Mouse (Mus musculus) liver, embryonic 14.5 days (tissue): ENCODE measurements at regions not wholly inside any gene's neighbourhood (a gene's known extent, or its start where the extent isn't known, plus 50 kb on each side); places are given as distances from the start of the nearest gene placed in this dataset.

Experiments used
- ATAC-seq: fragments of 200-750 bp; cut with Nextera tagmentation; 2 replicates; pipeline ENCODE4 v1.8.0; 2017; ENCODE audit warnings: moderate number of reproducible peaks, mild to moderate bottlenecking, moderate library complexity; ENCODE audit not compliant: insufficient read depth
- DNase-seq, 3 experiments: peaks; one replicate each; pipeline ENCODE4 v3.0.0-alpha.2; 2012 to 2013; ENCODE audit warnings: low read depth in 3 of 3, low spot score in 3 of 3
- H3K27ac ChIP-seq: fragments of 300-500 bp; sonication (generic); 2 replicates; pipeline ENCODE4 v1.5.1; 2014; ENCODE audit warnings: moderate library complexity, mild to moderate bottlenecking, control low read depth, inconsistent platforms
- H3K27me3 ChIP-seq: fragments of 300-500 bp; sonication (generic); 2 replicates; pipeline ENCODE4 v1.6.1; 2014; ENCODE audit warnings: mild to moderate bottlenecking, low read length, moderate library complexity; ENCODE audit not compliant: control insufficient read depth, insufficient read depth
- H3K36me3 ChIP-seq: fragments of 300-500 bp; sonication (generic); replicated peaks from 2 replicates; pipeline ENCODE4 v1.6.1; 2014; ENCODE audit warnings: low read depth; ENCODE audit not compliant: control insufficient read depth, insufficient read depth
- H3K4me1 ChIP-seq, 2 experiments: fragments of 200-500 bp in 1 of 2; fragments of 300-500 bp in 1 of 2; sonication (generic) in 1 of 2; replicated peaks; 2 replicates each; pipeline ENCODE4 v1.6.1; 2012 to 2014; ENCODE audit warnings: antibody characterized with exemption in 1 of 2, inconsistent platforms in 1 of 2, low read length in 1 of 2; ENCODE audit not compliant: control insufficient read depth in 2 of 2, insufficient read depth in 2 of 2
- H3K4me2 ChIP-seq: fragments of 300-500 bp; sonication (generic); 2 replicates; pipeline ENCODE4 v1.6.1; 2014; ENCODE audit warnings: low read depth, mild to moderate bottlenecking, control low read depth, moderate library complexity
- H3K4me3 ChIP-seq, 2 experiments: fragments of 200-500 bp in 1 of 2; fragments of 300-500 bp in 1 of 2; sonication (generic) in 1 of 2; 2 replicates each; pipeline ENCODE4 v1.5.1; 2012 to 2014; ENCODE audit warnings: low read depth in 2 of 2, low read length in 2 of 2, mild to moderate bottlenecking in 2 of 2, control low read depth in 1 of 2, inconsistent platforms in 1 of 2, moderate library complexity in 1 of 2; ENCODE audit not compliant: insufficient read depth in 1 of 2
- H3K9ac ChIP-seq: fragments of 300-500 bp; sonication (generic); replicated peaks from 2 replicates; pipeline ENCODE4 v1.6.1; 2014; ENCODE audit warnings: mild to moderate bottlenecking, control low read depth, moderate library complexity
- H3K9me3 ChIP-seq: fragments of 300-500 bp; sonication (generic); 2 replicates; pipeline ENCODE4 v1.6.1; 2016; ENCODE audit warnings: low read length, mixed read lengths; ENCODE audit not compliant: control insufficient read depth
- CTCF ChIP-seq: IDR thresholded peaks from 2 replicates; pipeline ENCODE4 v1.5.1; 2016; ENCODE audit warnings: antibody characterized with exemption, low read depth, control low read depth
- EP300 ChIP-seq: IDR thresholded peaks from 2 replicates; pipeline ENCODE4 v1.6.1; 2016; ENCODE audit warnings: antibody characterized with exemption, low read depth
- WGBS: fragments of 180-500 bp; shearing (Covaris S2); extraction: QIAGEN DNeasy Blood & Tissue Kit; methylation state at CpG from one replicate; pipeline ENCODE4 v1.1.7; 2014; ENCODE audit not compliant: insufficient replicate concordance; 5-methylcytosine and 5-hydroxymethylcytosine counted together

DNA sequence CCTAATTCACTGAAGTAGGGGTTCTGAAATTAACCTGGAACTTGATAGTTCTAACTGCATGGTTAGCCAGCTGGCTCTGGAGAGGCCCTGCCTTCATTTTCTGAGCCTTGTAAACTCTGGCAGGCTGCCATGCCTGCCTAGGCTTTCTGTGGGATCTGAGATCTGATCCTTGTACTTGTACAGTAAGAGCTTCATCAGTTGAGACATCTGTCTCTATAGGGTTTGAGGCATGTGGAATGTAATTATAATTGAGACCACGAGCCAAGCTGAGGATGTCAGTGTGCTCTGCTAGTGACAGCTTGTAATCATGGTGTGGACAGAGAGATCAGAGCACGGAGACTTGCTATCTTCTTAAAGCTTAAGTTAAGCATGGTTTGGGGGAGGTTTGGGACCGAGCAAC, 416.8 kb upstream of the Ptger4 start:
- H3K4me2 ChIP-seq = no peak overlapping the region
- no peak overlapping the region for H3K4me3 ChIP-seq
- 35% methylated on average over 3 of the region's 3 CpGs for WGBS
- TF ChIP-seq CTCF = no peak
- no peak for TF ChIP-seq EP300
- peaks cover 3 to 8% of the 10 kb centered on the region in 2 experiments; a peak in 3 of 4 replicates for H3K4me1 ChIP-seq
- H3K9me3 ChIP-seq = no peaks in the 10 kb centered on the region
- H3K27ac ChIP-seq = no peak overlapping the region
- H3K9ac ChIP-seq = no peak overlapping the region
- DNase-seq (no peak), ATAC-seq (no peak)
- H3K27me3 ChIP-seq = no peaks in the 10 kb centered on the region
- H3K36me3 ChIP-seq = no peaks in the 10 kb centered on the region

- no peak overlapping the region for H3K9ac ChIP-seq
- H3K27ac ChIP-seq = no peak overlapping the region
- H3K4me2 ChIP-seq = no peak overlapping the region
- no peaks in the 10 kb centered on the region for H3K9me3 ChIP-seq
- no peaks in the 10 kb centered on the region for H3K27me3 ChIP-seq
- DNase-seq (no peak), ATAC-seq (no peak)
- no peaks in the 10 kb centered on the region for H3K36me3 ChIP-seq
- no peak overlapping the region for H3K4me3 ChIP-seq
- no peaks in the 10 kb centered on the region for H3K4me1 ChIP-seq
- TF ChIP-seq EP300 = no peak
- no peak for TF ChIP-seq CTCF
Measured at GRCm38 (mm10) chr15:5671781-5672180, 427.8 kb upstream of the Ptger4 start.

GRCm38 (mm10) chr15:5676704-5677103, 432.7 kb upstream of the Ptger4 start:
- TF ChIP-seq EP300 (no peak), CTCF (no peak)
- no peak overlapping the region for H3K27ac ChIP-seq
- H3K4me1 ChIP-seq = no peaks in the 10 kb centered on the region
- no peak for ATAC-seq
- no peak for DNase-seq
- H3K4me2 ChIP-seq = no peak overlapping the region
- no peaks in the 10 kb centered on the region for H3K36me3 ChIP-seq
- no peaks in the 10 kb centered on the region for H3K27me3 ChIP-seq
- H3K4me3 ChIP-seq = no peak overlapping the region
- H3K9ac ChIP-seq = no peak overlapping the region
- 43% methylated on average over 3 of the region's 3 CpGs for WGBS
- H3K9me3 ChIP-seq = no peaks in the 10 kb centered on the region

GRCm38 (mm10) chr15:5693810-5694209, 449.8 kb upstream of the Ptger4 start:
- DNase-seq (no peak), ATAC-seq (no peak)
- 71% methylated on average over 1 of the region's 1 CpGs for WGBS
- Histone ChIP-seq H3K4me2 (no peak overlapping the region), H3K9me3 (no peaks in the 10 kb centered on the region), H3K27ac (no peak overlapping the region), H3K4me1 (no peaks in the 10 kb centered on the region), H3K27me3 (no peaks in the 10 kb centered on the region), H3K9ac (no peak overlapping the region), H3K36me3 (no peaks in the 10 kb centered on the region), H3K4me3 (no peak overlapping the region)
- TF ChIP-seq EP300 (no peak), CTCF (no peak)

GRCm38 (mm10) chr15:5695015-5695414, 451.0 kb upstream of the Ptger4 start:
- Histone ChIP-seq H3K9me3 (no peaks in the 10 kb centered on the region), H3K4me1 (no peaks in the 10 kb centered on the region), H3K27ac (no peak overlapping the region), H3K36me3 (no peaks in the 10 kb centered on the region), H3K4me3 (no peak overlapping the region), H3K27me3 (no peaks in the 10 kb centered on the region), H3K4me2 (no peak overlapping the region), H3K9ac (no peak overlapping the region)
- 54% methylated on average over 3 of the region's 3 CpGs for WGBS
- DNase-seq (no peak), ATAC-seq (no peak)
- TF ChIP-seq CTCF = no peak
- no peak for TF ChIP-seq EP300
